Mouse (Mus musculus): ENCODE results near the gene Rnf20. TPM values are rescaled to one million over a fixed set of nuclear protein-coding genes. Genes with fewer than 3 reads are reported as not detected.

The Rnf20 gene
- total RNA-seq, 2 experiments from 2014 or later: 38.2 to 107 TPM

- ATAC-seq (ENCODE audit: poor library complexity, severe bottlenecking): no peak
These were observed 8.1 kb downstream of the Rnf20 start for GRCm38 (mm10) chr4:49639913-49640312.

- no peak for ATAC-seq (ENCODE audit: poor library complexity, severe bottlenecking)
These were observed 27.6 kb downstream of the Rnf20 start for GRCm38 (mm10) chr4:49659421-49659820.

DNA sequence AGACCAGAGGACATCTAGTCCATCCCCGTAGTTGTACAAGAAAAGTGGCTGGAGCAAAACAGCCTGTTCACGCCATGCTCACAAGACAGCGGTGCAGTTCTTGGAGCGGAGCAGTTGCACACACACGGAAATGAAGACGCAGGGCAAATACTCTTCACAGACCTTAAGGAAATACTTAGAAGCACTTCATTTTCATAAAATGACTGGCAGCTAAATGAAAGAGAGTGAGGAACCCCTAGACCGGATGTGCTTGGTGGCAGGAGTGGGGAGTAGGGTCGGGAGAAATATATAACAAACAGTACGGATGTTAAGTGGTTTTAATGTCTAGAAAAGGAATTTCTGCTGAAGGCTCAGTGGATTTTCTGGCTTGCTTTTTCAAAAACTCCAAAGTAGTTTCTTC, 29.9 kb downstream of the Rnf20 start:
- no peak for ATAC-seq (ENCODE audit: poor library complexity, severe bottlenecking)

- ATAC-seq (ENCODE audit: poor library complexity, severe bottlenecking): no peak
These were observed 30.4 kb downstream of the Rnf20 start for GRCm38 (mm10) chr4:49662231-49662630.

GRCm38 (mm10) chr4:49664850-49665249, 33.0 kb downstream of the Rnf20 start:
- ATAC-seq (ENCODE audit: poor library complexity, severe bottlenecking): no peak

DNA sequence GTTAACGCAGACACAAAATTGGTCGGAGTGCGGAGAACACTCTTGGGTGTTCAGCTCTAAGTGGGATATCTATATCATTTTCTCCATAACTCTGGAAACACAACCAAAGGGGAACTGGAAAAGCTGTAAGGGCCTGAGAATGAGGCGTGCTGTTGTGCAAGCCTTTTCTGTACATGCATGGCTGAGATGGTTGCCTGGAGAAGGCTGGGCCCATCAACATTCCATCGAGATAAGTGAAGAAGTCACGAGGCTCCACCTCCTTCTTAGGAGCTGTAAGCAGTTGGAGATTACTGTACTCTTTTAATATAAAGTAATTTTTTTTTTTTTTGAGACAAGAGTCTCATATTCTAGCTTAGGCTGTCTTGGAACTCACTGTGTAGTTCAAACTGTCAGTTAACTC, 44.3 kb downstream of the Rnf20 start:
- no peak for ATAC-seq (ENCODE audit: poor library complexity, severe bottlenecking)

DNA sequence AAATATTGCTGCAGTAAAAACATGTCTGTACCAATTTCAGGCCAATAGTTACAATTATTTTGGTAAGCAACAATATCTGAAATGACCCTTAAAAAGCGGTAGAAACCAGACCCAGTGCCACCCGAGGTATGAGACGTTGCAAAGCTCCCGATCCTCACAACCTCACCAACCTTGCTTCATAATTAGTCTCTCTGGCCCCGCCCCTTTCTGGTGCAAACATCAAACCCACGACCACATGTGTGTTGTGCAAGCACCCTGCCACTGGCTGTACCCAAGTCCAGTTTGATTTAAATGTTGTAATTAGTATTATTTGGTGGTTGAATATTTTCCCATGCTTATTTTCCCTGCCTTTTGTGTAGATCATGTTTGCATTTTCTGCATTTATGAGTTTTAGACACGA, 45.0 kb downstream of the Rnf20 start:
- ATAC-seq (ENCODE audit: poor library complexity, severe bottlenecking): peak; percentile 40; the same call in 1 of the 2 replicates

GRCm38 (mm10) chr4:49680171-49680875, 48.5 kb downstream of the Rnf20 start:
- no peak for ATAC-seq (ENCODE audit: poor library complexity, severe bottlenecking)

DNA sequence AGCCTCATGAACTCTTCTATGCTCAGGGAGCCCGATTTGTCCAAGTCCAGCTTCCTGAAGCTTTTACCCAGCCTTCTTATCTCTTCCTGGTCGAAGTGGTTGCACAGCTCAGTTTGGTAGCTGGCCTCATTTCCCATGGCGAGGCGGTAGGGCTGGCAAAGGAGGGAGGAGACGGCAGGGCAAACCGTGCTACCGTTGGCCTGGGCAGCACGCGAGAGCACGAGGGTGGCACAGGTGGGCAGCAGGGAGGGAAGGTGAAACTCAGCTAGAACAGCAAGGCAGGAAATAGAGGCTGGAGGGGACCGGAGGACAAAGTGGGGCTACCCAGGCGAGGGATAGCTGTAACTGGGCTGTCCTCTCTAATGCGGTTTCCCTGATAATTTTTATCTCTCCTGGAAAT, 50.0 kb downstream of the Rnf20 start, which contains the start of gene Ppp3r2:
Gene Ppp3r2, minus strand, starts transcription at position 213 of the 400 bp plus-strand sequence.
- ATAC-seq (ENCODE audit: poor library complexity, severe bottlenecking): no peak

DNA sequence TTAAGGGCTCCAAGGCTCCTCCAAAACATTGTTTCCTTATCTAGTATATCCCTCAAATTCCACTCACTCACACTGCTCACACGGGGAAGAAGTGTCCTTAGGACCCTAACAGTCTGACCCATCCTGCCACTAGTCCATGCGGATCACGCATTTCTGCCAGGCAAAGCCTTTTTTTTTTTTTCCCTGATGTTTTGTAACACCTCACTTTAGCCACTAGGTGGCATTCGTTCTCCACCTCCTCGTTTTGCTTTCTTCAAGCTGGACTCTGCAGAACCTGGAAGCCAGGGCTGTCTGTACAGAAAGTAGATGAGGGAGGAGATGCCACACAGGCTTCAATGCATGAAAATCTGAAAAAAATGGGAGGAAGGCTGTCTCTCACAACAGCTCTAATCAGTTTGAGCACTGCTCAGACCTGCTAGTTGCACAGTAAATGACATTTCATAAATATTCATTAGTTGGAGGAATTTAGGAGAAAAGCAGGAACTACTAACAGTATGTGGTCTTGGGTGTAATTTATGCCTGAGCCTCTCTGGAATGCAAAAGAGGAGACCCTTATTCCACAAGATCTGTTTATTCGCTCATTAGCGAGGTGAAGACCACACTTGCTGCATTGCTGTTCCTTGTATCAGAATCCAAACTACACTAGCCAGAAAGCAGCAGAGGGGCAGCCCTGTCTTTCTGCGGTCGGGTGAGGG, 56.9 kb downstream of the Rnf20 start:
- ATAC-seq (ENCODE audit: poor library complexity, severe bottlenecking): peak; percentile 79

- ATAC-seq (ENCODE audit: poor library complexity, severe bottlenecking): no peak
These were observed 59.8 kb downstream of the Rnf20 start for GRCm38 (mm10) chr4:49691405-49692194.

Other genes with a start within 250 kb of the Rnf20 start
- not detected in 2 replicates for gene Acnat2, start 223.9 kb upstream of the Rnf20 start, total RNA-seq (2015)
- not detected in 2 replicates for gene Acnat2, start 223.9 kb upstream of the Rnf20 start, total RNA-seq (2017)
- gene Acnat1, start 158.1 kb upstream of the Rnf20 start, total RNA-seq (2015): not detected in 2 replicates
- gene Acnat1, start 158.1 kb upstream of the Rnf20 start, total RNA-seq (2017): 0.18 TPM in 1 of 2 replicates, not detected in the other
- 0.14 TPM in 1 of 2 replicates, not detected in the other for gene Baat, start 125.4 kb upstream of the Rnf20 start, total RNA-seq (2015)
- gene Baat, start 125.4 kb upstream of the Rnf20 start, total RNA-seq (2017): not detected in 2 replicates
- 17.6 and 21.9 TPM in 2 replicates for gene Mrpl50, start 110.9 kb upstream of the Rnf20 start, total RNA-seq (2015)
- gene Mrpl50, start 110.9 kb upstream of the Rnf20 start, total RNA-seq (2017): 13.4 and 17.7 TPM in 2 replicates
- 2.1 and 2.3 TPM in 2 replicates for gene Zfp189, start 110.8 kb upstream of the Rnf20 start, total RNA-seq (2015)
- 2.6 and 3.3 TPM in 2 replicates for gene Zfp189, start 110.8 kb upstream of the Rnf20 start, total RNA-seq (2017)
- not detected in 2 replicates for gene Aldob, start 82.5 kb upstream of the Rnf20 start, total RNA-seq (2015)
- gene Aldob, start 82.5 kb upstream of the Rnf20 start, total RNA-seq (2017): not detected in 2 replicates
- not detected in 2 replicates for gene Tmem246, start 34.1 kb upstream of the Rnf20 start, total RNA-seq (2015)
- gene Tmem246, start 34.1 kb upstream of the Rnf20 start, total RNA-seq (2017): not detected in 2 replicates
- not detected in 2 replicates for gene Ppp3r2, start 50.0 kb downstream of the Rnf20 start, total RNA-seq (2015)
- gene Ppp3r2, start 50.0 kb downstream of the Rnf20 start, total RNA-seq (2017): not detected in 2 replicates
- not detected in 2 replicates for gene Grin3a, start 213.7 kb downstream of the Rnf20 start, total RNA-seq (2015)
- not detected in 2 replicates for gene Grin3a, start 213.7 kb downstream of the Rnf20 start, total RNA-seq (2017)

All from megakaryocyte, adult 5-6 weeks (primary cell).